Mouse (Mus musculus): ENCODE measurements around the gene Supv3l1.
"Not testable (repeated sequence)": the region's sequence is repeated elsewhere in the genome, so short reads cannot be mapped to it uniquely, and the experiment has no call there.

The Supv3l1 gene

DNA sequence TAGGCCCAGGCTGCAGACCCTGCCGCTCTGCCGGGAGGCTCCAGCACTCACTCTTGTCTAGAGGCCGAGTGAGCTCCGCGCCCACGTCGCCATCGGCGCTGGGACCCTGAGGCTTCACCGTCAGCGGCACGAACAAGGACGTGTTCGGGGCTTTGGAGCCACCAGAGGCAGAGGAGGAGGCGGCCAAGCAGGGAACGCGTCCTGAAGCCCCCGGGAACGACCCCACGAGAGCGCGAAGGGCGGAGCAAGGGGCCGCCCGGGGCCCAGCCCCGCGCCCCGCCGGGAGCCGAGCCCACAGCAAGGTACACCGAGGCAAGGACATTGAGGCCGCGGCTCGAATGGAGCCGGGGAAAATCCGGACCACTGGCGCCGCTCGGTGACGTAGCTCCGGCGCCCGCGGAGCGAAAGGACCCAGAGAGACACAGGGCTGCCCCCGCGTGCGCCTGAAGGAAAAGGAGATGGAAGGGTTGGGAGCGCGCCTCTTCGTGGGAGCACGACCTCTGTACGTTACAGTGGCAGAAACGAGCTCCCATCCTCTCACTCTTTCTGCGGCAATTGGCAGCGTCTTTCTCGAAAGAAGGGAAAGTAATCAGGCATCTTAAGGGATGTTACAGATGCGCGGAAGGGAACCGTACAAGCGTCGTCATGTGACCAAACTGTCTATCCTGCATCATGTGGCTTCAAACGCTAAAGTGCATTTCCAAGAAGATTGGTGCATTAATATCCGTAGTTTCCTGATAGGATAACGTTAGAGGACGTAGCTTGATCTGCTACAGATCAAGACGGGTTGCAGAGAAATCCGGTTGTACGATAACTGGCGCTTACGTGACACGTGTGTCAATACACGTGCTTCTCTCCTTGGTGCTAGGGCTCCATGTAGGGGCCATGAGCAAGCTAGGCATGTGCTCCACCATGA is at the start of gene Supv3l1, which contains the start of gene 4930507D05Rik:
TSS of gene Supv3l1 (minus strand) at position 375 of the 916 bp plus-strand sequence.
TSS of gene 4930507D05Rik (plus strand) at position 126 of the 916 bp plus-strand sequence.
- peak; percentile 96 to 98 for DNase-seq

GRCm38 (mm10) chr10:62491681-62492080 is 42.1 kb upstream of the Supv3l1 start:
- DNase-seq, result not testable (repeated sequence)

DNA sequence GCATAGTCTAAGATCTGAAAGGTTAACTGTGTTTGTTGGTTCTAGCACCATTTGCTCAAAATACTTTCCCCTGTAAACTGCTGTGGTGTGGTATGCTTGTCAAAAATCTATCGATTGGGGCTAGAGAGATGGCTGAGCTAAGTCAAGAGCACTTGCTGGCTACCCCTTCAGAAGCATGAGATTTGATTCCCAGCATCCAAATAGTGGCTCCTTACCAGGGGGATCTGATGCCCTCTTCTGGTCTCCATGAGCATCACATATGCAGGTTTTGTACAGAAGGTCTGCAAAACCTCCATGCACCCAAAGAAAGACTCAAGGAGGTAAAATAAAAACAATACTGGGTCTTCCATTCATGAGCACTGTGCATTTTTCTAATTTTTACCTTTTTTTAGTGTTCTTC is 38.7 kb upstream of the Supv3l1 start:
- DNase-seq, result peak; percentile 51 to 62

DNA sequence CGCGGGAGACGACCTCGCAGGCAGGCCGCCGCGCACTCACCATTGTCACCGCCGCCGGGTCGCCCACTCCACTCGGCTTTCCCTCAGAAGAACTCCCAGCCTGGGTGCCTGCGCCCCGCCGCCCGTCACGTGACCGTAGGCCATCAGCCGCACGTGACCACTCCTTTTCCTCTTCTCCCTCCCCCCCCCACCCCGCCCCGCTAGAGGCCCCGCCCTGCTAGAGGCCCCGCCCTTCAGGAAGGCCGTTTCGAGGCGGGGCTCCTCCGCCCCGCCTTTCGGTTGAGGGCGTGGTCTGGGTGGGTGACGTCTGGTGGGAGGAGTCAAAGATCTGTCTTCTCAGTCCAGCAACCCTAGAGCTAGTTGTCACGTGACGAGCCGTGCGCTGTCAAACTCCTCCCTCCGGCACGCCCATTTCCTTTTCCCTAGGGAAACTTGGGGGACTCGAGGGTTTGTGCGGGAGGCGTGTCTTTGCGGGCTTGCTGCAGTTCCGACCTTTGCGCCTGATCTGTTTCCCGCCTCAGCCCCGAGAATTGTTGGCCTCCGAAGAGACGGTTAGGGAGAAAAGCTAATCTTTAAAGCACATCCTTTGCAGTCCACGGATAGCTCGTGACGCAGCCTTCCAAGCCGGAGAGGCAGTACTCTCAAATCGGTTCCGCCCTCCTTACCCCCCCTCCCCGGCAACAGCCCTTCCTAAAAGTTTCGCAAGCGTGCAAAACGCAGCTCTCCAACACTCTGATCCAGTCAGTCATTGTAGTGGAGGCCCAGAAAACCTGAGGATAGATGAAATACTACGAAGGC is 37.3 kb upstream of the Supv3l1 start, which contains the start of gene Vps26a:
TSS of gene Vps26a (minus strand) at position 188 of the 798 bp plus-strand sequence.
- peak; percentile 100 for DNase-seq

- peak in 1 of 2 experiments; percentile 51 for DNase-seq
Observed at GRCm38 (mm10) chr10:62485878-62486582, 36.5 kb upstream of the Supv3l1 start.

GRCm38 (mm10) chr10:62481108-62481852 is 31.7 kb upstream of the Supv3l1 start:
- no peak for DNase-seq

- no peak for DNase-seq
Observed at GRCm38 (mm10) chr10:62476980-62477379, 27.4 kb upstream of the Supv3l1 start.

DNA sequence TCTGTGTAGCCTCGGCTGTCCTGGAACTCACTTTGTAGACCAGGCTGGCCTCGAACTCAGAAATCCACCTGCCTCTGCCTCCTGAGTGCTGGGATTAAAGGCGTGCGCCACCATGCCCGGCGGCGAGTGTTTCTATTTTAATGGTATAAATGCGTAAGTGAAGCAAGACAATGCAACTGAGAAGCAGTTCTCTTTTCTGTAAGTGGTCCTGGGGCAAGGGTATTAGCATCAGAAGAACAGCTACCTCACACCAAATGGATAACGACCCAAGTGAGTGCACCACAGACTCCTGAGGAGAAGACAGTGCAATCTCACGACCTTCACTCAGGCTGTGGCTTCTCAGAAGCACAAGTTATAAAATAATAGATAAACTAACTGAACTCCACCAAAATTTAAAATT is 25.4 kb upstream of the Supv3l1 start:
- no peak for DNase-seq

GRCm38 (mm10) chr10:62471105-62471504 is 21.6 kb upstream of the Supv3l1 start:
- no peak for DNase-seq

GRCm38 (mm10) chr10:62469736-62470135 is 20.2 kb upstream of the Supv3l1 start:
- no peak for DNase-seq

- no peak for DNase-seq
Observed at GRCm38 (mm10) chr10:62461321-62461720, 11.8 kb upstream of the Supv3l1 start.

GRCm38 (mm10) chr10:62452001-62452400 is 2.5 kb upstream of the Supv3l1 start:
- not testable (repeated sequence) for DNase-seq

GRCm38 (mm10) chr10:62450280-62450640 is 722 bp upstream of the Supv3l1 start:
- DNase-seq, result no peak

GRCm38 (mm10) chr10:62430427-62430826 is 19.1 kb downstream of the Supv3l1 start:
- no peak for DNase-seq

DNA sequence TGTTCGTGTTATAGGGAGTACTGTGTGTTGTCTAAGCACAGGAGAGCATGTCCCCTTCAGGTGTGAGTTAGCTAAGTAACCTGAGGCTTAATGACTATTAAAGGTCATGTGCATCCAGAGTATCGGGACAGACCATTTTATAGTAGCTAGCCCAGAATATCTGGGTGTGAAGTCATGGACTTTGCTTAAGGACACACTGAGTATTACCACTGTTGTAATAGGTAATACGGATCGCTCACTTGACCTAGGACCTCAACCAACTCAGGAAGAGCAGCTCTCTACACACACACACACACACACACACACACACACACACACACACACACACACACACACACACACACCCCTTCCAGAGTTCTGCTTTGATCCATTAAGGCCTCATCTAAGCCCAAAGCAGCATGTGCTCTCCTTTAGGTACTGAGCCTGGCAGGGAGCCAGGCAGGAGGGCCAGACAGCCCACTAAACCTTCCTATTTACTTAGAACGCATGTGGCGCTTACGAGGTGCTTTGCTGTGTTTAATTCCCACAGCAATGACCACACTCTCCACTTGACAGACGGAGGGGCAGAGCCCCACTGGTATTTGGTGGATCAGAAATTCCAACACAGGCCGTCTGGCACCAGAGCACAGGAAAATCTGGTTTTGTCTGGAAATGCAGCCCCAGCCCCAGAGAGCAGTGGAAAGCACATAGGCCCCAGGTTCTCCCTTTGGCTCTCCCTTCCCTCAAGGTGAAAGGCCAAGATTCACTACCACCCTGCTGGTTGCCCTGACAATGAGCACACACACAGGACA is 24.3 kb downstream of the Supv3l1 start:
- no peak for DNase-seq

DNA sequence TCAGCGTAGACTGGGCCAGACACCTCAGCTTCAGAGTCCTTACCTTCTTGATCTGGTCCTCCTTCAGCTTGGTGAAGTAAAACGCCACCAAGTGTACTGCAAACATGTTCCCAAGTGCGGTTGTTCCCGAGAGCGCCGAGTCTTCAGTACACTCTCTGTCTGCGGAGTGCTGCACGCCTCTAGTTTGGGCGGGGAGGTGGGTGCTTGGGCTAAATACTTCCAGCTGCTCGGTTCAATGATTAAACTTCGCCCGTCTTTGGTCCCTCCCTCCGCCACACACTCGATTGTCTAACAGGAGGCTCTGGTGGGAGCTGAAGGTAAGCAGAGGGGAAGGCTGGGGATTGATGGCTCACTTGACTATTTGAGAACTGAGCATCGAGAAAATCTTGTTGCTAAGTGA is 27.3 kb downstream of the Supv3l1 start, which contains the start of gene Hkdc1:
TSS of gene Hkdc1 (minus strand) at position 237 of the 400 bp plus-strand sequence.
- DNase-seq, result no peak

- DNase-seq, result no peak
Observed at GRCm38 (mm10) chr10:62421127-62421526, 28.4 kb downstream of the Supv3l1 start.

- DNase-seq, result no peak
Observed at GRCm38 (mm10) chr10:62420399-62420798, 29.1 kb downstream of the Supv3l1 start.

DNA sequence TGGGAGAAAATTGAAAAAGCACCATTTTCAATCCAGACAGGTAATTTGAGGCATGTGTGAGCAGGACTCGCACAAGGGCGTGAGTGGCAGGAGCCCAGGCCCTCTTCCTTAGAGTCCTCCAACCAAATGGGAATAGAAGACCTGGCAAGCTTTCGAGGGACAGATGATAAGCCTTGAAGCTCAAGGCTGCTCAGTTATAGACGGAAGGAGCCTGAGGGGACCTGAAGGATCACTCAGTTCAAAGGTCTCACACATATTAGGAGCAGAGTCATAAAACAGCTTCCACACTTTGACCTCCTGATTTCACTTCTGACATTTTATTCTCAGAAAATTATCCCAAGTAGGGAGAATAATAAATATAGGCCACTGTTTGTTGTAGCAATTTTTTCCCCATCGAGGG is 30.1 kb downstream of the Supv3l1 start:
- DNase-seq, result no peak

GRCm38 (mm10) chr10:62418831-62419356 is 30.6 kb downstream of the Supv3l1 start:
- no peak for DNase-seq

GRCm38 (mm10) chr10:62413606-62413982 is 35.9 kb downstream of the Supv3l1 start:
- DNase-seq, result no peak

All from B cell, adult 2 months (primary cell).